Mouse (Mus musculus) adrenal gland, postnatal 14 days (tissue): ENCODE measurements around the gene Fam24b. TPM values are rescaled to one million over a fixed set of nuclear protein-coding genes. Genes with fewer than 3 reads are reported as not detected.

Experiments used
- total RNA-seq: library from RNA; stranded (reverse); gene quantifications from 2 replicates; pipeline ENCODE4 v1.2.3, GENCODE M21; 2021

Gene Fam24b
- total RNA-seq, 1 experiment from 2014 or later = not detected

Other genes starting within 250 kb of the Fam24b start
- gene 4933402N03Rik, start 183.2 kb downstream of the Fam24b start, total RNA-seq = not detected in 2 replicates
- gene 5430419D17Rik, start 155.1 kb downstream of the Fam24b start, total RNA-seq = not detected in 2 replicates
- gene Cuzd1, start 7.2 kb downstream of the Fam24b start, total RNA-seq = not detected in 2 replicates
- not detected in 2 replicates for gene Fam24a, start 4.3 kb upstream of the Fam24b start, total RNA-seq
- gene 2310057M21Rik, start 33.2 kb upstream of the Fam24b start, total RNA-seq = 19.9 and 23.1 TPM in 2 replicates
- gene Pstk, start 41.6 kb upstream of the Fam24b start, total RNA-seq = 37.2 and 39.6 TPM in 2 replicates
- 29.8 and 32.5 TPM in 2 replicates for gene Ikzf5, start 81.0 kb upstream of the Fam24b start, total RNA-seq
- gene Acadsb, start 81.1 kb upstream of the Fam24b start, total RNA-seq = 253 and 297 TPM in 2 replicates
- not detected in 2 replicates for gene Hmx3, start 213.4 kb upstream of the Fam24b start, total RNA-seq
- gene Hmx2, start 219.3 kb upstream of the Fam24b start, total RNA-seq = not detected in 2 replicates
- 71.9 and 81.9 TPM in 2 replicates for gene Bub3, start 230.7 kb upstream of the Fam24b start, total RNA-seq